Mouse (Mus musculus) stomach, postnatal 0 days (tissue): ENCODE measurements around the gene BC107364.
"Not testable (repeated sequence)": the region's sequence is repeated elsewhere in the genome, so short reads cannot be mapped to it uniquely, and the experiment has no call there.

Experiments
- CTCF ChIP-seq: IDR thresholded peaks from 2 replicates; pipeline ENCODE4 v1.5.1; 2016; ENCODE audit warnings: antibody characterized with exemption, low read depth, mild to moderate bottlenecking, moderate library complexity
- EP300 ChIP-seq: optimal IDR thresholded peaks from 2 replicates; pipeline ENCODE3; 2016; ENCODE audit warnings: antibody characterized with exemption

DNA sequence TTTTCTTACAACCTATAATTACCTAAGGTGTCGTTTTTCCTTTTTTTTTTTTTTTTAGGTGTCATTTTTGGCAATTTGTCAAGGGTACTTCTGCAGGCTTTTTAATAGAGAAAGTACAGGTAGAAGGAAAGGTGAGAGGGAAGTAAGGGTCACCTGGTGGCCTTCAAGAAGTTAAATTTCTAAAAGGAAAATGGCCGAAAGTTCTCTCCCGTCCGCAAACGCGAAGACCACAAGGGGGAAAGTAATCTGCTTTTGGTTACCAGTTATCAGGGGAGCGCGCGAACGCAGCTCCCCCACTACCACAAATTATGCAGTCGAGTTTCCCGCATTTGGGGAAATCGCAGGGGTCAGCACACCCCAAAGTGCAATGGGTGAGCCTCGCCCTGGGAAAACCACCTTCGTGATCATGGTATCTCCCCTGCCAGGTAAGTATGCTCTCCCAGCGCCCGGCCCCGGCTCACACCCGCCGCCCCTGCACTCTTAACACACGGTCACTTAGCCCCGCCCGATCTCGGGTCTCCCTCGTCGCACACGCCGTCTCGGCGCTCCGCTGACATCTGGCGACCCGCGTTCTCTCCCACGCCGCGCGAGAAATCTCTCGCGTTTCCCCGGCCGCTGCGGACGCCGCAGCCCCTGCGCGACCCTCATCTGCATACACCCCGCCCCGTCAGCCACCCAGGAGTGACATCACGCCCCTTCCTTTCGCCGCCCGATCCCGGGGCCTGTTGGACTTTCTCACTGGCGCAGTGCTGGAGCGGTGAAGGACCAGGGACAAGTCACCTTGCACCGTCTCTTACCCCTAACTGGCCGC, 7.9 kb upstream of the BC107364 start:
- TF ChIP-seq CTCF, EP300: not testable (repeated sequence)
